Mouse (Mus musculus): ENCODE results near the gene Lrrc42.

The Lrrc42 gene

GRCm38 (mm10) chr4:107248061-107248460 is 5.3 kb downstream of the Lrrc42 start:
- DNase-seq = no peak

- DNase-seq = no peak
Measured at GRCm38 (mm10) chr4:107247110-107247509, 6.2 kb downstream of the Lrrc42 start.

GRCm38 (mm10) chr4:107246040-107246439 is 7.3 kb downstream of the Lrrc42 start:
- no peak for DNase-seq

- no peak for DNase-seq
Measured at GRCm38 (mm10) chr4:107245368-107245767, 8.0 kb downstream of the Lrrc42 start.

GRCm38 (mm10) chr4:107243365-107244333 is 9.7 kb downstream of the Lrrc42 start:
- no peak for DNase-seq

GRCm38 (mm10) chr4:107240196-107240595 is 13.1 kb downstream of the Lrrc42 start:
- DNase-seq = no peak

DNA sequence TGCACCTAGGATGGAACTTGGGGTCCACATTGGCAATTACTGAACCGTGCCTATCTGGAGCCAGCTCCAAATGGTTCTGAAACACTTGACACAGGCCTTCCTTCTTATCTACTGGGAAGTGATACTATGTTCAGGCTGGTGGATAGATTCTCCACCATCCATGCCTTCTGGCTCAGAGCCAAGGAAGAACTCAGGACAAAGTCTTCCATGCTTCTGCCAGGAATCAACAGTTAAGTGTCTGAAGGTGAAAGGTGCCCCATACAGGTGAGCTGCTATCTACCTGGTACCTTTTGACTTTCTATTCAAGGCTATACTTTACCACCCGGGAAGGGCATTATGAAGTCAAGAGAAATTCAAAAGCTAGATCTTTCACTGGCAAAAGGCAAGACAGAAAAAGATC is 15.1 kb downstream of the Lrrc42 start:
- DNase-seq = no peak

- no peak for DNase-seq
Measured at GRCm38 (mm10) chr4:107232219-107232618, 21.1 kb downstream of the Lrrc42 start.

GRCm38 (mm10) chr4:107226313-107226712 is 27.0 kb downstream of the Lrrc42 start:
- DNase-seq = no peak

GRCm38 (mm10) chr4:107223225-107224204 is 29.8 kb downstream of the Lrrc42 start:
- DNase-seq = peak; percentile 23

DNA sequence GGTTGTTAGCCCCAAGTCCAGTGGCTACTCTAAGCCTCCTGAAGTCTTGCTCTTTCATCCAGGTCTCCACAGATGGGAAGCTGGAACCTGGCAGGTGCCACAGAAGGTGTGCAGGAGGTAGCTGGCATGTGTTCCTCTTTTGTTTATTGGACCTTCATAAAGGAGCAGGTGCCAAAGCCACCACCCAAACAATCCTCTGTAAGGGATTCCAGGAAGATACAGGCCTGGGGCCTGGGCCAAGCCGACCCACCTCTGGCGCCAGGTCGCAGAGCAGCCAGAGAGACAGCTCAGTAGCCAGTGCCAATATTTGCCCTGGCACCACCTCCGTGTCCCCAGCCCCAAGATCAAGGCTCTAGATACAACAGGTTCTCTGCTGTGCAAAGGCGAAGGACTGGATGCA is 31.8 kb downstream of the Lrrc42 start:
- DNase-seq = peak; percentile 21

DNA sequence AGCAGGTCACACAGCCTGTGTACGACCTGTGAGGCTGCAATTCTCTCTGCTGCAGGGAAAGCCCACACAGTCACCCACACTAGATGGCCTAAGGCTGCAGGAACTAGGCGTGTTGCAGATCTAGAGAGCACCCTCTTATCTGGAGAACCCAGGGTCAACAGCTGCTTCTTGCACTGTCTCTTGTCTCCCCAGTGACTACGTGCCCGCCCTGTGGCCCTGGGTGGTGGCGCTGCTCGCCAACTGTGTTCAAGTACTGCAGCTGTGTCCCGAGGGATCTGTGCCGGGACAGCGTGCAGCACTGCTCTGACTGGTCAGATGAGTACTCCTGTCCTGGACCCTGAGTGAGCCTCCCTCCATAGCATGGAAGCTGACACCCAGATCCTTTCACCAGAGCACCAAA is 35.8 kb downstream of the Lrrc42 start:
- no peak for DNase-seq

GRCm38 (mm10) chr4:107213279-107214011 is 39.9 kb downstream of the Lrrc42 start:
- no peak for DNase-seq

GRCm38 (mm10) chr4:107211936-107212335 is 41.4 kb downstream of the Lrrc42 start:
- DNase-seq = no peak

- no peak for DNase-seq
Measured at GRCm38 (mm10) chr4:107211465-107211864, 41.9 kb downstream of the Lrrc42 start.

DNA sequence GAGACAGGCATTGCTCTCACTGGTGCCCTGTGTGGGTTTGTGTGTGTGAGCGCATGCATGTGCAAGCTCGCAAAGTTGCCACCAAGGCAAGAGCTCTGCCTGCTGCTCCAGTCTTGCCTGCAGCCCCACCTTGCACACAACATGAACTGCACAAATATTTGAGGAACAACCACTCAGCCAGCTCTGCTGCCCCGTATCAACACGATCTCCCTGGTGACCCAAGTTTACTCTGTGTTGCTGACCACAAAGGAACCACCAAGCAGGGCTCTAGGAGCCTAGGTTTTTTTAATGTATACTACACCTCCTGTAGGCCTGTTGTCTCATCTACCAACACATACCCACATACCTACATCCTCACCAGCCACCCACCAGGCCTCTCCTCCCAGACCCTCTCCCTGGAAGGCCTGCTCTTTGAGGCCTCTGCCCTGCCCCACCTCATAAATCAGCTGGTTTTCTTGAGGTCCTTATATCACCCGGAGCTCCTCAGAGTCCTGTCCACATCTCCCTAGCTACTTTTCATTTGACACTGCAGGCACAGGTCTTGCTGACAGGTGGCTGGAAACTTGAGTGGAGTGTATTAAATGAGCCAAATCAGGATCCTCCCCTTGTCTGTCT is 42.7 kb downstream of the Lrrc42 start:
- DNase-seq = no peak

DNA sequence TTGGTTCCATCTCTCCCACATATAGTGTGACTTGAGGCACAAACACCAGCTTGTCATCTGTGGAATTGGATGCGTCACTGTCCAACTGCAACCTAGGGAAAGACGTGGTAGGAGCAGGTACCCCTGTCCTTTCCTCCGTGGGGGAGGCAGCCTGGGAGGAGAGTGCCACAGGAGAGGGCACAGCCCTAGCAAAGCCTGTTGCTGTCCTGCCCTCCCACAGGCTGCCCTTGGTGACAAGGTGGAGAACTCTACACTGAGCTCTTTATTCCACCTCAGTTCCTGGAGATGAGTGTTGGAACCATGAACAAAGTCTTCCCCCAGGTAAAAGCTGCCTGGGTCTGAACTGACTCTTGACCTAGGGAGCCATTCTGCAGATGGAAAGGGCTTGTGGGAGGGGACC is 44.5 kb downstream of the Lrrc42 start, which contains the start of gene Ldlrad1:
TSS of gene Ldlrad1 (plus strand) at position 301 of the 400 bp plus-strand sequence.
- DNase-seq = no peak

GRCm38 (mm10) chr4:107207016-107207415 is 46.3 kb downstream of the Lrrc42 start:
- no peak for DNase-seq

DNA sequence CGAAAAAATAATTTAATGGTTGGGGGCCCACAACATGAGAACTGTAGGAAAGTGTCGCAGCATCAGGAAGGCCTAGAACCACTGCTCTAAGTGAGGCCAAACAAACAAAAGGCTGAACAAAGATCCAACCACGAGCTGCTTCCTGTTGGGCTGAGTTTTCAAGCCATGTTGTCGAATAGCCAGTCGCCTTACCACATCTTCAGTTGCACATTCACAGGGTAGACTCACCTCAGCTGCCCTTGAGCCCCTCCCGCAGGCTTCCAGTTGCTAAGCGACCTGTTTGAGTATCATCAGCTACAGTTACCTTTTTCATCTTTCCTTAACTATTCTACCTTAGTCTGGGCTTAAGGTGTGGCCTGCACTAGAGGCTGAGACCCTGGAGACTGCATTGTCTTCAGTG is 50.3 kb downstream of the Lrrc42 start:
- DNase-seq = no peak

GRCm38 (mm10) chr4:107201779-107202178 is 51.6 kb downstream of the Lrrc42 start:
- no peak for DNase-seq

DNA sequence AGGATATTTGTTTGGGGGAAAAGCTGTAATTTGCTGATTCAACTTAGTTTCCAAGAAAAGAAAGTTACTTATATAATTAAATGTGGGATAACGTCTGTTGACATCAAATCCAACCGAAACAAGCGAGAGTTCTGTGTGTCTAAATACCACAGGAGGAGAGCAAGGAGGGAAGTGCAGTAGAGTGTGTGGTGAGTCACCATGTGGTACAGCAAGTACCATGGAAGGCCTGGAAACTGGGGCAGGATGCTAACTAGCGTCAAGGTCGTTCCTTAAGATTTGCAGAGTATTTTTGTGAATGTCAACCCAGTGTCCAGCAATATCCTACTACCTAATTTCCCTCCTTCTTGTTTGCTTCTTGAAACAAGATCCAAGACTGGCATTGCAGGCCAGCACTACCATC is 55.3 kb downstream of the Lrrc42 start:
- no peak for DNase-seq

DNA sequence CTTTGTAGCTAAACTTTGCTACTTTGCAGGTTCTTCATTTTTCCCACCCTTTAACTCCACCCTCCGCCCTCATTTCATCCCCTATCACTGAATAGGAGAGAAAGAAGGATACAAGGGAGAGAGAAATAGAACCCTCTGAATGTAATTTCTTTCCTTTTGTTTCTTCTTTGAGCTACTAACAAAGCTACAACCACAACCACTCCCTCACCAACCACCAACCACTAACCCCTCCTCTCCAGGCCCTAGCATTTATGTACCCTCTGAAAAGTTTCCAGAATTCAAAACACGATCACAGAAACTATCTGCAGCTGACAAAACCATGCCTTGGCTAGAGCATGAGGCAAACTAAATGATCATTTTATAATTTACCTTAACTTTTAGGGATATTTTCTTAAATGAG is 56.9 kb downstream of the Lrrc42 start:
- DNase-seq = no peak
